Mouse (Mus musculus) lung, embryonic 14.5 days (tissue): ENCODE measurements at regions not wholly inside any gene's neighbourhood (a gene's known extent, or its start where the extent isn't known, plus 50 kb on each side); places are given as distances from the start of the nearest gene placed in this dataset.

Source experiments
- ATAC-seq: fragments of 200-750 bp; cut with Nextera tagmentation; 2 replicates; pipeline ENCODE4 v1.8.0; 2017; ENCODE audit warnings: mild to moderate bottlenecking, moderate TSS enrichment, moderate library complexity; ENCODE audit not compliant: insufficient read depth
- DNase-seq: peaks from one replicate; pipeline ENCODE4 v3.0.0-alpha.2; 2015
- H3K27ac ChIP-seq: fragments of 300-500 bp; sonication (generic); 2 replicates; pipeline ENCODE4 v1.5.1; 2014; ENCODE audit warnings: low read depth, mild to moderate bottlenecking, moderate library complexity
- H3K27me3 ChIP-seq: fragments of 300-500 bp; sonication (generic); 2 replicates; pipeline ENCODE4 v1.6.1; 2014; ENCODE audit warnings: low read length, control low read depth; ENCODE audit not compliant: insufficient read depth
- H3K36me3 ChIP-seq: fragments of 300-500 bp; sonication (generic); 2 replicates; pipeline ENCODE4 v1.6.1; 2014; ENCODE audit warnings: control low read depth; ENCODE audit not compliant: insufficient read depth
- H3K4me1 ChIP-seq: fragments of 300-500 bp; sonication (generic); 2 replicates; pipeline ENCODE4 v1.6.1; 2014; ENCODE audit warnings: antibody characterized with exemption, control low read depth; ENCODE audit not compliant: insufficient read depth
- H3K4me2 ChIP-seq: fragments of 300-500 bp; sonication (generic); 2 replicates; pipeline ENCODE4 v1.6.1; 2014; ENCODE audit warnings: mild to moderate bottlenecking
- H3K4me3 ChIP-seq: fragments of 300-500 bp; sonication (generic); 2 replicates; pipeline ENCODE4 v1.5.1; 2014; ENCODE audit warnings: low read depth, low read length
- H3K9ac ChIP-seq: fragments of 300-500 bp; sonication (generic); 2 replicates; pipeline ENCODE4 v1.6.1; 2014
- H3K9me3 ChIP-seq: fragments of 300-500 bp; sonication (generic); 2 replicates; pipeline ENCODE4 v1.6.1; 2016; ENCODE audit warnings: low read depth, low read length, control low read depth
- CTCF ChIP-seq: IDR thresholded peaks from 2 replicates; pipeline ENCODE4 v1.5.1; 2016; ENCODE audit warnings: antibody characterized with exemption, low read depth
- WGBS: fragments of 180-500 bp; shearing (Covaris S2); extraction: QIAGEN DNeasy Blood & Tissue Kit; methylation state at CpG from one replicate; pipeline ENCODE4 v1.1.7; 2014; 5-methylcytosine and 5-hydroxymethylcytosine counted together

DNA sequence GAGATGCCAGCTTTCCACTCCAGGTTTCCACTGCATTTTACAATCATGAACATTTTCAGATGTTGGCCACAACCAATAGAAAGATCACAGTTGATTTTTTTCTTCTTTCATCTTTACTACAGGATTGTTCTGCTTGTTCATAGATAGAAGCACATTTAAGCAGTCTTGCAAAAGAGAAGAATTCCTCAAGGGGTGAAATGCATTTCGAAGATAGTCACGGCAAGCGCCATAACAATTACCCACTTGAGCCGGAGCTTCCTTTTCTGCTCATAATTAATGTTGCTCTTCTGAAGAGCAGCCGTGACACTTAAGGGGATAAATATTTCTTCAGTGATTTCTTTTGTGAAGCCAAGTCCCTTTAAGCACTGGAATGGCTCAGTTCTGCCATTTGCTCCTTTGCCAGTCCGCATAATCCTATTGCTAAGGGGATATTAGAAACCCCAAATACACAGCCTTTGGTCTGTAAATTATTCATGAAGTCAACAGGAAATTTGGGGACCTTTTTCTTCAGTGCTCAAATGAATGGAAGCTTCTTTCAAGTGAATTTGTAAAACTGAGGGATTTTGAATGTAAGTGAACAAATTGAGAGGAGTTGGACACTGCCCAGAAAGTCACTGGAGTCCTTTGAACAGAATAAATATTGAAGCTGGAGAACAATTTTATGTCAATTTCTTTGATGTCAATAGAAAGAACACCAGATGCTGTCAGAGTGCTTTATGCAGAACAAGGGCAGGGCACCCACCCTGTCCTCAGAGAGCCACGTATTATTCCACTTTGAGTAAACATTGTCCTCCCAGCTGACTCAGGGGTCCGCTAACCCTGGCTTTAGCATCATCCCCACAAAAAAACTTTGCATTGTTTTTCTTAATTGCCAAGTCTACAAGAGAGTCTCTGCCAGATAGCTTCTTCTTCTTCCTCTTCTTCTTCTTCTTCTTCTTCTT is 74.1 kb upstream of the Adcy1 start:
- Histone ChIP-seq H3K27me3 (no peaks in the 10 kb centered on the region), H3K4me2 (no peak overlapping the region), H3K9me3 (no peaks in the 10 kb centered on the region), H3K9ac (no peak overlapping the region), H3K4me1 (no peaks in the 10 kb centered on the region), H3K4me3 (no peak overlapping the region), H3K36me3 (no peaks in the 10 kb centered on the region), H3K27ac (no peak overlapping the region)
- no peak for DNase-seq
- no peak for ATAC-seq
- no peak for TF ChIP-seq CTCF
- 58% methylated on average over 8 of the region's 8 CpGs for WGBS

DNA sequence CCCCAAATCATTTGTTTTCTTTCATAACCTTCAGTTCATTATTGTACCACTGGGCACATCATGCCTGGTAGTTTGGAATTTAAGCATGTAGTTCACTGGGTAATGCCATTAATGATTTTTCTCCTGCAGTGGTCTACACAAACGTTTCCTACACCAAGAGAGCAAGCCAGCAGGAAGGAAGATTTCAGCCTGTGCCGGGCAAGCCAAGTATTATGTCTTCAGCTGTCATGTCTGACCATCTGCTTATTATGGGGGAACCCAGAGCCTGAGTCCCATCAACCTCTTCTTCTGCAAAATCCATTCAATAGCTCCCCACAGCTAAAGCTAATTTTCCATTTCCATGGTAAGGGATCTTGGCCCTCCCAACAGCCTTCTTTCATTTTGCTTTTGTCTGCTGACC is 75.3 kb upstream of the Adcy1 start:
- 59% methylated on average over 2 of the region's 2 CpGs for WGBS
- Histone ChIP-seq H3K9me3 (no peaks in the 10 kb centered on the region), H3K4me1 (no peaks in the 10 kb centered on the region), H3K4me3 (no peak overlapping the region), H3K36me3 (no peaks in the 10 kb centered on the region), H3K4me2 (no peak overlapping the region), H3K27ac (no peak overlapping the region), H3K9ac (no peak overlapping the region), H3K27me3 (no peaks in the 10 kb centered on the region)
- TF ChIP-seq CTCF: no peak
- no peak for ATAC-seq
- no peak for DNase-seq

DNA sequence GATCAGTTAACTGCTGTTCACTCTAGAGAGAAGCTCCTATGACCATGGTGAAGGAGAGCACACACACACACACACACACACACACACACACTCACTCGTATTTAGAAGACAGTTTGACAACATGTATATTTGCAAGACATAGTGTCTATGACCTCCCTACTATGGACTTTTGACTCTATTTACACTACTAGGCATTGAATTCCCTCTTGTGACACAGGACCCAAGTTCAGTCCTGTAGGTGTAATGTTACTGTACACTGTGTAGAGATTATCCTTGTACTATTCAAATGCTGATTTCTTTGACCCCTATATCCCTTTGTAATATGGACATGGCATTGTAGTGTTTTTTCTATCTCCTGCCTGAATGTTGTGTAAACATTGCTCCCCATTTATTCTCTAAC is 76.2 kb upstream of the Adcy1 start:
- no peaks in the 10 kb centered on the region for H3K4me1 ChIP-seq
- H3K4me2 ChIP-seq: no peak overlapping the region
- ATAC-seq (no peak), DNase-seq (no peak)
- no peak for TF ChIP-seq CTCF
- H3K27me3 ChIP-seq: no peaks in the 10 kb centered on the region
- WGBS: 50% methylated on average over 1 of the region's 1 CpGs
- no peak overlapping the region for H3K9ac ChIP-seq
- H3K9me3 ChIP-seq: no peaks in the 10 kb centered on the region
- no peak overlapping the region for H3K4me3 ChIP-seq
- H3K36me3 ChIP-seq: no peaks in the 10 kb centered on the region
- no peak overlapping the region for H3K27ac ChIP-seq

DNA sequence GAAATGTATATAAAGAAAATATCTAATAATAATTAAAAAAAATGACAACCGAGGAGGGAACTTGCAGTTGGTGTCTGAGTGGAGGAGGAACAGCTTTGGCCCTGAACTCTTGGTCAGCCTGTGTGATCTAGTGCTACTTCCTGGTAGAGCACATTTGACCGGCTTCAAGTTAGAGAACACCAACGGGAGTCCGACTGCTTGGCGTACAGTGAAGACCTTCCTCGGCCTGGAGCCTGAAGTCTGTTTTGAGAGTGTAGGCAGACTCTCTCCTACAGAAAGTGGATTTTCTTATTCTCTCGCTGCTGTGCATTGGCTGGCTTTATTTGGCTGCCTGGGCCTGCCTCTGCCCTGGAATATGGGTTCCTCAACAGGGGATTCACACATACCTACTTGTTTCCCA is 81.2 kb upstream of the Adcy1 start:
- ATAC-seq: no peak
- H3K27ac ChIP-seq: no peak overlapping the region

DNA sequence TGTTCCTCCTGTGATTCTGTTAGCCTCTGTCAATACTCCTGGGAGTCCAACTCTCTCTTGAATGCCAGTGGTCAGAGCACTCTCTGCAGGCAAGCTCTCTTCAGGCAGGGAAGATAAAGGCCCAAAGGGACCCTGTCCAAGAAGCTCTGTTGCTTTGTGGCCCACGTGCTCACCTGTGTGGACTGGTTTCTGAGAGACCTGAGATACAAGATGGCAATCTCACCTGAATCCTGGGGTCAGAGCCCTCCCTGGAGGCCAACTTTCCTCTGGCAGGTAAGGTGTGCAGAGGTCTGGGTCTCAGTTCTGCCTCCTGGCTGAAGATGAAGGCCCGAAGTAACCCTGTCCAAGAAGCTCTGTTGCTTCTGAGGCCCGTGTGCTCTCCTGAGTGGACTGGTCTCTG is 83.6 kb upstream of the Adcy1 start:
- no peak overlapping the region for H3K4me3 ChIP-seq
- TF ChIP-seq CTCF: no peak
- no peaks in the 10 kb centered on the region for H3K27me3 ChIP-seq
- H3K4me2 ChIP-seq: no peak overlapping the region
- no peaks in the 10 kb centered on the region for H3K36me3 ChIP-seq
- H3K27ac ChIP-seq: no peak overlapping the region
- no peaks in the 10 kb centered on the region for H3K4me1 ChIP-seq
- DNase-seq (no peak), ATAC-seq (no peak)
- no peaks in the 10 kb centered on the region for H3K9me3 ChIP-seq
- 80% methylated on average over 3 of the region's 3 CpGs for WGBS
- no peak overlapping the region for H3K9ac ChIP-seq

More for the DNA sequence above, 81.2 kb upstream of the Adcy1 start:
- Histone ChIP-seq H3K4me2 (no peak overlapping the region), H3K4me3 (no peak overlapping the region), H3K27me3 (no peaks in the 10 kb centered on the region), H3K36me3 (no peaks in the 10 kb centered on the region), H3K9ac (no peak overlapping the region), H3K9me3 (no peaks in the 10 kb centered on the region), H3K4me1 (no peaks in the 10 kb centered on the region)
- no peak for TF ChIP-seq CTCF
- 86% methylated on average over 7 of the region's 7 CpGs for WGBS
- no peak for DNase-seq

DNA sequence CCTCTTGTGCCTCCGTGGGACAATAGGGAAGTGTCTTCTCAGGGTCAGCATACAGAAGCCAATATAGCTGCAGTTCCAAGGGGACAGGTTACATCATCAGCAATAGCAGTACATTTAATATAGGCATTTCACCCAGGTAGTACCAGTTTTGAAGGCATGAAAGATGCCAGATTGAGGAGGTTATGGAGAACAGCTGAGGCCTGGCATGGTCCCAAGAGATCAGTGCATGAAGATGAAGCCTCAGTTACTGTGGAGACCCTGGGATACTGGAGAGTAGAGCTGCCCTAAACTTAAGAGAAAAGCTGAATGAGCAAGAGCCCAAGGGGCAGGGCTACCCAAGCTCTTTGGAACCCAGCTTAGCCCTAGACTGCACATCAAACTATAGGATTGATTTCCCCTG is 94.1 kb upstream of the Adcy1 start:
- Histone ChIP-seq H3K9ac (no peak overlapping the region), H3K4me2 (no peak overlapping the region), H3K36me3 (no peaks in the 10 kb centered on the region), H3K27ac (no peak overlapping the region), H3K27me3 (no peaks in the 10 kb centered on the region), H3K9me3 (no peaks in the 10 kb centered on the region), H3K4me3 (no peak overlapping the region), H3K4me1 (no peaks in the 10 kb centered on the region)
- WGBS: 79% methylated on average over 1 of the region's 1 CpGs
- DNase-seq: no peak
- ATAC-seq: no peak
- no peak for TF ChIP-seq CTCF

DNA sequence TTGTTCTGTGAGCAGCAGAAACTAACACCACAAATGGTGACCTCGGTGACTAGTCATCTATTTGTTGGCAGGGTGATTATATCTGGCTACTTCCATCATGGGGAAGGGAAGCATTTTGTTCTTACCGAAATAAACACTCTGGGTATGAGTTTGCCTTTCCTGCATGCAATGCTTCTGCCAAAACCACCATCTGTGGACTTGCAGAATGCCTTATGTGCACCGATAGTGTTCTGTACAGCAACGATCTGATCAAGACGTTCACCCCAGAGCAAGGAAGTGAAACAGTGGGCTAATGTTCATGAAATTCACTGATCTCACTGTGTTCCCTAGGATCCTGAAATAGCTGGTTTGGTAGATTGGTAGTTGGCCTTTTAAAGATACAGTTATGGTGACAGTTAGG is 96.3 kb upstream of the Adcy1 start:
- no peaks in the 10 kb centered on the region for H3K27me3 ChIP-seq
- no peak for ATAC-seq
- WGBS: 78% methylated on average over 5 of the region's 5 CpGs

More for the DNA sequence above, 96.3 kb upstream of the Adcy1 start:
- H3K4me3 ChIP-seq: no peak overlapping the region
- TF ChIP-seq CTCF: no peak
- no peaks in the 10 kb centered on the region for H3K36me3 ChIP-seq
- no peak overlapping the region for H3K27ac ChIP-seq
- H3K4me1 ChIP-seq: no peaks in the 10 kb centered on the region
- no peaks in the 10 kb centered on the region for H3K9me3 ChIP-seq
- DNase-seq: no peak
- H3K9ac ChIP-seq: no peak overlapping the region
- no peak overlapping the region for H3K4me2 ChIP-seq
